Mouse (Mus musculus): Measurements from ENCODE around the gene Vps9d1.

DNA sequence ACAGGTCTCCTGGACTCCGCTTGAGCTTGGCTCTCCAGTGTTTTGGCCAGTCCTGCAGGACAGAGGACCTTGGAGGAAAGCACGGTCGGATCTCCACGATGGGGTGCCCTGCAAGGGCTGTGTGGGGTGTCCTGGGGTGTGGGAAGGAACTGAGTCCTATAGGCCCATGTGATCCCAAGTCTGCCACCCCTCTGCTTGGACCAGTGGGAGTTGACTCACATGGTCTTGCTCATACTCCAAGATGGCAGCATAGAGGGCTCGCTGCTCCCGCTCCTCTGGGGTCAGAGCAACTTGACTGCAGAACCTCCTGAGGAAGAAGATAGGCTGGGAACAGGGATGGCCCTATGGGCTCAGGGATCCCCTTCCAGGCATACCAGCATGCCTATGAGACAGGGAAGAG, 6.4 kb downstream of the Vps9d1 start:
- no peak for TF ChIP-seq EP300 (IDR thresholded peaks at IDR 0.05; ENCODE audit: low read depth)
- TF ChIP-seq CTCF (IDR thresholded peaks at IDR 0.05; ENCODE audit: low read depth): no peak

Data from heart, postnatal 0 days (tissue).